Mouse (Mus musculus) heart, postnatal 0 days (tissue): Measurements from ENCODE around the gene 4933428M09Rik.

ENCODE experiments used
- CTCF ChIP-seq: IDR thresholded peaks from 2 replicates; pipeline ENCODE4 v1.5.1; 2016; ENCODE audit warnings: antibody characterized with exemption, control low read depth, low read depth
- EP300 ChIP-seq: IDR thresholded peaks from 2 replicates; pipeline ENCODE4 v1.6.1; 2016; ENCODE audit warnings: antibody characterized with exemption, low read depth

DNA sequence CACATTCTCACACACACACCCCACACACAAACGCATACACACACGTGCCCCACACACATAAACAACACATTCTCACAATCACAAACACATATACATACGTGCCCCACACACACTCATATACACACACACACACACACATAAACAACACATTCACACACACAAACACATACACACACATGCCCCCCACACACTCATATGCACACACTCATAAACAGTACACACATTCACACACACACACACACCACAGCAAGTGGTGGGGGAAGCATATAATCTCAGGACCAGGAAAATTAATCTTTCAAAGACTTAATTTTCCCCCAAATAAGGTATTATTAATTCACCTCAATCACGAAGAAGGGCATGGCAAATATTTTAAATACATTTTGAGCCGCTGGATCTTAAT is 37.4 kb downstream of the 4933428M09Rik start:
- no peak for TF ChIP-seq CTCF
- TF ChIP-seq EP300, result no peak
